Mouse (Mus musculus) heart, embryonic 16.5 days (tissue): ENCODE data around the gene Trio. TPM values are rescaled to one million over a fixed set of nuclear protein-coding genes. Genes with fewer than 3 reads are reported as not detected.

Source experiments
- ATAC-seq: fragments of 200-750 bp; cut with Nextera tagmentation; replicated peaks from 2 replicates; pipeline ENCODE4 v1.8.0; 2017; ENCODE audit warnings: moderate number of reproducible peaks; ENCODE audit not compliant: insufficient read depth, low FRiP score; ENCODE audit errors: extremely low read depth
- H3K27ac ChIP-seq: fragments of 300-500 bp; sonication (generic); 2 replicates; pipeline ENCODE4 v1.5.1; 2014; ENCODE audit warnings: mild to moderate bottlenecking, low read length, control low read depth, moderate library complexity
- H3K27me3 ChIP-seq: fragments of 300-500 bp; sonication (generic); 2 replicates; pipeline ENCODE4 v1.6.1; 2014; ENCODE audit warnings: low read length, mixed read lengths; ENCODE audit not compliant: control insufficient read depth, insufficient read depth
- H3K36me3 ChIP-seq: fragments of 300-500 bp; sonication (generic); 2 replicates; pipeline ENCODE4 v1.6.1; 2014; ENCODE audit not compliant: control insufficient read depth, insufficient read depth
- H3K4me1 ChIP-seq: fragments of 300-500 bp; sonication (generic); 2 replicates; pipeline ENCODE4 v1.6.1; 2014; ENCODE audit warnings: low read length, mixed read lengths; ENCODE audit not compliant: control insufficient read depth, insufficient read depth
- H3K4me2 ChIP-seq: fragments of 300-500 bp; sonication (generic); 2 replicates; pipeline ENCODE4 v1.6.1; 2014; ENCODE audit warnings: low read depth, mild to moderate bottlenecking, control low read depth, low read length
- H3K4me3 ChIP-seq: fragments of 300-500 bp; sonication (generic); 2 replicates; pipeline ENCODE4 v1.5.1; 2014; ENCODE audit warnings: mild to moderate bottlenecking, control low read depth, low read length
- H3K9ac ChIP-seq: fragments of 300-500 bp; sonication (generic); 2 replicates; pipeline ENCODE4 v1.6.1; 2014; ENCODE audit warnings: low read length, control low read depth
- H3K9me3 ChIP-seq: fragments of 300-500 bp; sonication (generic); replicated peaks from 2 replicates; pipeline ENCODE4 v1.6.1; 2016; ENCODE audit warnings: low read length; ENCODE audit not compliant: control insufficient read depth
- WGBS: fragments of 180-500 bp; shearing (Covaris S2); extraction: QIAGEN DNeasy Blood & Tissue Kit; methylation state at CpG from one replicate; pipeline ENCODE4 v1.1.7; 2014; 5-methylcytosine and 5-hydroxymethylcytosine counted together
- polyA plus RNA-seq: library from polyadenylated mRNA; unstranded; fragments of >200 nt; fragmentation: Nextera tagmentation; extraction: Ambion mirVana; gene quantifications from 2 replicates; pipeline ENCODE4 v1.2.1, GENCODE M21; 2015

Gene Trio
- polyA plus RNA-seq, 1 experiment from 2014 or later, result 18.7 TPM

DNA sequence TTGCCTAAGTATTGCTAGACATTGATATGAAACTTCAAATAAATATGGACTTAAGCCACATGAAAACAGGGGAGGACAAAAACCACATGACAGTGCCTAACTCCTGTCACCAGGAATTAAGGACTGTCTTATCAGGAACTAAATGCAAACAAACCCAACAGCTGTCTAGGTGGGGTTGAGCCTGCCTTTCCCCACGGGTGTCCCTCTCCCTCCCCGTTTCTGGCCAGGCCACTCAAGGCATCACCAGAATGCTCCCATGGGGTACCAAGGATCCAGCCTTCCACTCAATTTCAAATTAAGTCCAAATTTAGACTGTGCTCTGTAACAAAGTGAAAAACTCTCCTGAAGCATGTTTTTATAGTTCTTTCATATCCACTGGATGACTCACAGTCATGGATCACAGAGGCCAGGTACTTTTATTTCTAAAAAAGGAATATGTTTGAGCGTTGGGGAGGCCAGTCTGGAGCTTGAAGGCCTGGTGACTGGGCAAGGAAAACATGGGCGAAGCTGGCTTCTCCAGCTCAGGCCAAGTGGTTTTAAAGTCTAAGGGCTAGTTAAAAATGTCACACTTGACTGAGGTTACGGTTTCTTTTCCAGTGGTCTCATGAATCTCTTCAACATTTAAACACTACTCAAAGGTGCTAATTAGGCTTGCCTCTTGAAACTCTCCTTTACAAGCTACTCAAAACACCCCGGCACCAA lies 33.6 kb downstream of the Trio start:
- H3K4me3 ChIP-seq, result no peak overlapping the region
- H3K36me3 ChIP-seq, result no peaks in the 10 kb centered on the region
- peaks cover 70% of the 10 kb centered on the region for H3K4me1 ChIP-seq
- H3K27me3 ChIP-seq, result no peaks in the 10 kb centered on the region
- H3K27ac ChIP-seq, result peak overlapping the region; percentile 12; the same call in 1 of the 2 replicates
- no peak overlapping the region for H3K9ac ChIP-seq
- no peaks in the 10 kb centered on the region for H3K9me3 ChIP-seq
- WGBS, result 49% methylated on average over 6 of the region's 6 CpGs
- no peak overlapping the region for H3K4me2 ChIP-seq
- ATAC-seq, result no peak

DNA sequence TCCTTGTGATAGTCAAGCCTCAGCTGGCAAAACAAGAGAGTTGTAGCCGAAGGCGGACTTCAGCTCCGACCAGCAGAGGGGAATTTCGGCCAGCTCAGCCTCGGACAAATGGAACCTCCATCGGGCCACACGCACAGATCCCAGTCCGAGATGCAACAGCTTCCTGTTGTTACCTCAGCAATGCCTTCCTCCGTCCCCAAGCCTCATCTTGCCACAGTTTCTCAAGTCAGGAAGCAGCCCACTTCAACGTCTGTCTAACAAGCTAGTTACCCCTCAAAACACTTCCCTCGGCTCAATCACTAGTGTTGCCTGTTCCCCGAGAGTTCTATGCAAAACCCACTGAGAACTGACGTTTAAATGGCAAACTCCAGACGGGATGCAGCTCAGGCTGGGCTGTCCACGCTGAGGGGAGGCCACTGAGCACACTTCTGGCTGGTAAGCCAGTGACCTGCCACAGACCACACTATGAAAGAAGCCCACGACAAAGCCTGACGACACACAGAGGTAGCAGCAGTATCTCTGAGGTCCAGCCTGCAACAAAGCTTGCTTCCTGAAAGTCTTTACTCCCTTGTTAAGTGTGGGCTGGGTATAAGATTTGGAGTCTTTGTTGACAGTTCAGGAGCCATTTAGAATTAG lies 34.5 kb downstream of the Trio start:
- H3K4me3 ChIP-seq, result no peak overlapping the region
- WGBS, result 65% methylated on average over 17 of the region's 17 CpGs
- no peak overlapping the region for H3K9ac ChIP-seq
- ATAC-seq, result no peak
- no peaks in the 10 kb centered on the region for H3K27me3 ChIP-seq
- no peaks in the 10 kb centered on the region for H3K9me3 ChIP-seq
- H3K4me2 ChIP-seq, result no peak overlapping the region
- no peaks in the 10 kb centered on the region for H3K36me3 ChIP-seq
- H3K27ac ChIP-seq, result no peak overlapping the region
- H3K4me1 ChIP-seq, result peaks cover 64% of the 10 kb centered on the region

DNA sequence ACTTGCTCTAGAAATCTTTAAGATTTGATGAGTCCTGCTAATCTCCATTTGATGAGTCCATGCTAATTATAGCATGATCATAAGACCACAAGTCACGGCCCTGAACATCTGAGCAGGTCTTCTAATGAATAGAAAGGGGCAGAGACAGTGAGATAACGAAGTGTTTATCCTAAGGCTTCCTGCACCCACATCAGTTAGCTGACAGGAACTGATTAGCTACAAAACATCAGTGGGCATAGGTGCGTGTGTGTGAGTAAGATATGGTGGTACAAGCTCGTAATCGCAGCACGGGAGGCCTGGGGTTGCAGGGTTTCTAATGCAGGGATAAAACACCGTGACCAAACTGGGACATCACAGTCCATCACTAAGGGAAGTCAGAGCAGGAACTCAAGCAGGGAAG lies 37.7 kb downstream of the Trio start:
- Histone ChIP-seq H3K27ac (no peak overlapping the region), H3K9me3 (no peaks in the 10 kb centered on the region), H3K4me1 (peaks cover 42% of the 10 kb centered on the region), H3K27me3 (no peaks in the 10 kb centered on the region), H3K36me3 (no peaks in the 10 kb centered on the region), H3K4me2 (no peak overlapping the region), H3K9ac (no peak overlapping the region), H3K4me3 (no peak overlapping the region)
- 48% methylated on average over 7 of the region's 7 CpGs for WGBS
- ATAC-seq, result no peak

DNA sequence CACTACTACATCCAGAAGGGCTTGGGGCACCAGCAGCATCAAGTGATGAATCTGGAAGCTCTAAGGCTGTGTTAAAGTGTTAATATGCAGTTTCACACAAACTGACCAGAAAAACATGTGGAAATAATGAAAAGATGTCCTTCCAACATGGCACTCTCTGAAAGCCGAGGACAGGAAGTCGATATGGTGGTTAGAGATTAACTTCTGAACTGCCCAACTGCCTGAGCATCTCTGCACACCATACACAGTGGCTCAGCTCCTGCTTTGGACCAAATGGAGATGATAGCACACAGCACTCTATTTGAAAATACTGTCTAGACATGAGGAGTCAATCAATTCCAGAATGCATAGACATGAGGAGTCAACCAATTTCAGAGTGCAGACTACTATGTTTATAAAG lies 40.8 kb downstream of the Trio start:
- Histone ChIP-seq H3K27me3 (no peaks in the 10 kb centered on the region), H3K27ac (no peak overlapping the region), H3K4me3 (no peak overlapping the region), H3K36me3 (no peaks in the 10 kb centered on the region), H3K9me3 (no peaks in the 10 kb centered on the region), H3K9ac (no peak overlapping the region), H3K4me2 (no peak overlapping the region), H3K4me1 (peaks cover 37% of the 10 kb centered on the region)
- ATAC-seq, result no peak
- 66% methylated on average over 2 of the region's 2 CpGs for WGBS

DNA sequence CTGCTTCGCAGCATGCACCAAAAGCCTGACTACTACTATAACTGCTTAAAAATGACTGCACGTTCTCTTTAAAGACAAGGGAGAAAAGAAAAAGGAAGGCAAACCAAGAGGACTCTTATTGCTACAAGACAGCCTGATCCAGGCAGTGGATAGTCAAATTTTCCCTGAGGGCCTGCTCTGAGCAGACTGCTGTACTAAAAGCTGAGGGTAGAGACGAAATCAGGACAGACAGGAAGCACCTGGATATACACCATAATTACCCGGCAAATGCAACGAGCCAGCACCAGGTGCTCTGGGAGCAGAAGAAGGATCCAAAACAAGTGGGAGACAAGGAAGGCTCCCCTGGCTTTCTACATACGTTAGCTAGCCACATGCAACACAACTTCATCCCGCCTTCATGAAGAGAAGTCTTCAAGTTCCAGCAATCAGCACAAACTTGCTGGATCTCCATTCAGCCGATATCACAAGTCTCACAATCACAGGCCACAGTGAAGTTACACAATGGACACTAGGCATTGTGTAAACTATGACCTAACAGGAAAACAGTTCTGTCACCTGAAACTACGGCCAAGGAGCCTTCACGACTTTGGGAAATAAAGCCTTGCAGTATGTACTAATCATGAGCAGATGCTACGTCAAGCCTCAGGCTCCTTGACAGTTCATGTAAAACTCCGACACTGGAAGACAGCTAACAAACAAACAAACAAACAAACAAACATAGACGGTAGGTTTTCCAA lies 43.7 kb downstream of the Trio start:
- Histone ChIP-seq H3K27ac (no peak overlapping the region), H3K27me3 (no peaks in the 10 kb centered on the region), H3K36me3 (no peaks in the 10 kb centered on the region), H3K9ac (no peak overlapping the region), H3K4me1 (peaks cover 23% of the 10 kb centered on the region), H3K4me3 (no peak overlapping the region), H3K4me2 (no peak overlapping the region), H3K9me3 (no peaks in the 10 kb centered on the region)
- WGBS, result 63% methylated on average over 13 of the region's 13 CpGs
- peak; percentile 37; the same call in 1 of the 2 replicates for ATAC-seq

DNA sequence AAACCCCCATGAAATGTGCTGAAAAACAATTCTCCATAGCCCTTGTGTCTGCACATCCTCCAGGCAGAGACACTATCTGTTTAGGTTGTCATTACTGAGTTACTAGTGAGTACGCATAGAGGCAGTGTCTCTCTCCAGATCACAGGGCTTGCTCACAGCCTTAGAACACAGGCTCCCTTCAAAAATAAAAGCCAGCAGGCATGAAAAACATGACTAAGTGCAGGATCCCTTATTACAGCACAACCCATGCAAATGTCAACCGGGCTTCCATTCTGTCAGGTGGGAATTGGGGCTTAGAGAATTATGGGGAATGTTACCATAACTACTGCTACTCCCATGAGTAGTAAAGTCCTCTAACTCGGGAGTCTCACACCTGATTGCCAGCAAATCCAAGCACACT lies 44.4 kb downstream of the Trio start:
- no peaks in the 10 kb centered on the region for H3K9me3 ChIP-seq
- no peaks in the 10 kb centered on the region for H3K27me3 ChIP-seq
- no peak overlapping the region for H3K4me3 ChIP-seq
- H3K27ac ChIP-seq, result no peak overlapping the region
- H3K9ac ChIP-seq, result no peak overlapping the region
- 53% methylated on average over 3 of the region's 3 CpGs for WGBS
- H3K36me3 ChIP-seq, result no peaks in the 10 kb centered on the region
- H3K4me2 ChIP-seq, result no peak overlapping the region
- no peak for ATAC-seq
- peaks cover 25% of the 10 kb centered on the region for H3K4me1 ChIP-seq

DNA sequence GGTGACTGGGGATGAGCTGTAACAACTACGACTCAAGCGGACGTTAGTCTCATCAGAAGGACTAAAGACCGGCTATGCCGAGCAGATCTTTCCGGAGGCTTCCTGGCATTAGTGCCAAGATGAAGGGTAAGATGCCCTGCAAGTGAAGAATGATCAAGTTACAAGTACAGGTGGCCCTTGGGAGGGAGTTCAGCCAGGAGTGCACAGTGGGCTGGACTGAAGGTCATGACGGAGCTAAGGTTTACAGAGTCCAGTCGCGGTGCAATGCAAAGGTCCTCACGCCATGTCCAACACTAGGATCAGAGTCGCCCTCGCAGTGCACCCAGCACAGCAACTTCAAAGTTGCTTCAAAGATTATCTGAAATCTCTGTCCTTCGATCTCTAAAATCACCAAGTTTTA lies 45.2 kb downstream of the Trio start:
- no peak overlapping the region for H3K4me3 ChIP-seq
- ATAC-seq, result no peak
- 84% methylated on average over 13 of the region's 13 CpGs for WGBS

DNA sequence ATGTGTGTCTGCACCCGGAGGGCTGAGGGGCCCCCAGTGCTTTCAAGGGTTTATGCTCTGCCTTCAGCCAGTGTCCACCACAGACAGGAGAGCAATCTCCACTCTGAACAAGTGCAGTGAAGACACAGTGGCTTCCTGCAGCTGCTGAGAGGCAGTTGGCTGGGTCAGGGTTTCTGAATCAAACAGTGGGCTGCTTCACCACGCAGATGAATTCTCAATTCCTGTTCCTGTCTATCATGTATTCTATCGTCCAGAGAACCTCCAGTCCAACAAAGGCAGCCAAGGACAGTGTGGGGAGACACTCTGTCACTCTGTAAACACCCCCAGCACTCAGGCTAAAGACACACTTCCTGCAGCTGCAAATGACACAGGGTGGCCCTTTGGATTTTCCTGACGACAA lies 48.7 kb downstream of the Trio start:
- Histone ChIP-seq H3K27ac (peak overlapping the region; percentile 18; the same call in 1 of the 2 replicates), H3K9ac (no peak overlapping the region), H3K27me3 (no peaks in the 10 kb centered on the region), H3K4me1 (peaks cover 21% of the 10 kb centered on the region), H3K4me3 (no peak overlapping the region), H3K9me3 (peaks cover 7% of the 10 kb centered on the region), H3K36me3 (peaks cover 6% of the 10 kb centered on the region; the same call in 1 of the 2 replicates), H3K4me2 (no peak overlapping the region)
- WGBS, result 43% methylated on average over 4 of the region's 4 CpGs
- no peak for ATAC-seq

More for the DNA sequence above, 45.2 kb downstream of the Trio start:
- H3K4me2 ChIP-seq, result no peak overlapping the region
- no peak overlapping the region for H3K9ac ChIP-seq
- peaks cover 25% of the 10 kb centered on the region for H3K4me1 ChIP-seq
- no peaks in the 10 kb centered on the region for H3K27me3 ChIP-seq
- peaks cover 1% of the 10 kb centered on the region; the same call in 1 of the 2 replicates for H3K36me3 ChIP-seq
- H3K9me3 ChIP-seq, result peaks cover 3% of the 10 kb centered on the region
- no peak overlapping the region for H3K27ac ChIP-seq

DNA sequence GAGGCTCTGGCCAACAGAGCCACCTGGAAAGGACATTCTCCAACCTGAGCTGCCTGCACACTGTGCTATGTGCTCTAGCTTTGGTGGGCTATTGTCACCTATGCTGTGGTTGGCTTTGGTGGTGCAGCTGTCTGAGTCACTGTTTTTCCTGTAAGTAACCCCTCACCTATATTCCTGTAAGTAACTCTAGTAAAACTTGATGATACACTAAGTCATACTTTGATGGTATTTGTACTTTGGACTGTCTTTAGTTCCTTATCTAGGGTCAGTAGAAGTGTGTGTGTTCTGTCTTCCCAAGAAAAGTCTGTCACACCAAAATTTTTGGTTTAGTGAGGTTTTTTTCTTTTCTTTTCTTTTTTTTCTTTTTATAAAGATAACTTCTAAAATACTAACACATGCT lies 49.3 kb downstream of the Trio start:
- no peaks in the 10 kb centered on the region for H3K27me3 ChIP-seq
- H3K9ac ChIP-seq, result no peak overlapping the region
- no peak; the same call in 1 of the 2 replicates for ATAC-seq
- no peak overlapping the region for H3K4me2 ChIP-seq
- no peak overlapping the region for H3K27ac ChIP-seq
- peaks cover 6% of the 10 kb centered on the region; the same call in 1 of the 2 replicates for H3K36me3 ChIP-seq
- no peak overlapping the region for H3K4me3 ChIP-seq
- peaks cover 7% of the 10 kb centered on the region for H3K9me3 ChIP-seq
- peaks cover 15% of the 10 kb centered on the region for H3K4me1 ChIP-seq
